Mouse (Mus musculus) cerebellum, adult 9-10 months (tissue): ENCODE data around the gene Klk15.

Experiments
- DNase-seq: peaks from one replicate; pipeline ENCODE4 v3.0.0; 2022

Gene Klk15

GRCm38 (mm10) chr7:43985657-43986056 is 52.1 kb downstream of the Klk15 start:
- no peak for DNase-seq
